Mouse (Mus musculus): Measurements from ENCODE around the gene Rimklb. TPM values are rescaled to one million over a fixed set of nuclear protein-coding genes. Genes with fewer than 3 reads are reported as not detected.

The Rimklb gene
- polyA plus RNA-seq, 1 experiment = not detected

- Histone ChIP-seq H3K4me3 (ENCODE audit: insufficient read depth, low read depth, low read length) (no peak overlapping the region), H3K4me1 (ENCODE audit: control insufficient read depth, insufficient read depth, low read length) (no peaks in the 10 kb centered on the region; the same call in 1 of the 2 replicates), H3K27ac (ENCODE audit: insufficient read depth, low read depth, low read length) (no peak overlapping the region)
- TF ChIP-seq POLR2A (IDR thresholded peaks at IDR 0.05; ENCODE audit: insufficient read depth, low read depth, low read length) = no peak
- no peak for TF ChIP-seq CTCF (IDR thresholded peaks at IDR 0.05; ENCODE audit: insufficient read depth, low read depth, low read length)
- 13% methylated on average over 4 of the region's 4 CpGs for WGBS
Observed at GRCm38 (mm10) chr6:122416347-122416746, 82.2 kb downstream of the Rimklb start.

GRCm38 (mm10) chr6:122411281-122411680 lies 87.3 kb downstream of the Rimklb start:
- H3K4me1 ChIP-seq (ENCODE audit: control insufficient read depth, insufficient read depth, low read length) = no peaks in the 10 kb centered on the region; the same call in 1 of the 2 replicates
- 96% methylated on average over 8 of the region's 8 CpGs for WGBS
- no peak overlapping the region for H3K4me3 ChIP-seq (ENCODE audit: insufficient read depth, low read depth, low read length)
- H3K27ac ChIP-seq (ENCODE audit: insufficient read depth, low read depth, low read length) = no peak overlapping the region
- no peak for TF ChIP-seq CTCF (IDR thresholded peaks at IDR 0.05; ENCODE audit: insufficient read depth, low read depth, low read length)
- TF ChIP-seq POLR2A (IDR thresholded peaks at IDR 0.05; ENCODE audit: insufficient read depth, low read depth, low read length) = no peak

GRCm38 (mm10) chr6:122402240-122402639 lies 96.3 kb downstream of the Rimklb start:
- Histone ChIP-seq H3K4me3 (ENCODE audit: insufficient read depth, low read depth, low read length) (no peak overlapping the region), H3K4me1 (ENCODE audit: control insufficient read depth, insufficient read depth, low read length) (no peaks in the 10 kb centered on the region), H3K27ac (ENCODE audit: insufficient read depth, low read depth, low read length) (no peak overlapping the region)
- 12% methylated on average over 3 of the region's 3 CpGs for WGBS
- TF ChIP-seq CTCF (IDR thresholded peaks at IDR 0.05; ENCODE audit: insufficient read depth, low read depth, low read length) (no peak), POLR2A (IDR thresholded peaks at IDR 0.05; ENCODE audit: insufficient read depth, low read depth, low read length) (no peak)

- Histone ChIP-seq H3K27ac (ENCODE audit: insufficient read depth, low read depth, low read length) (no peak overlapping the region), H3K4me1 (ENCODE audit: control insufficient read depth, insufficient read depth, low read length) (no peaks in the 10 kb centered on the region), H3K4me3 (ENCODE audit: insufficient read depth, low read depth, low read length) (no peak overlapping the region)
- no peak for TF ChIP-seq CTCF (IDR thresholded peaks at IDR 0.05; ENCODE audit: insufficient read depth, low read depth, low read length)
- no peak for TF ChIP-seq POLR2A (IDR thresholded peaks at IDR 0.05; ENCODE audit: insufficient read depth, low read depth, low read length)
- WGBS = 84% methylated on average over 9 of the region's 9 CpGs
Observed at GRCm38 (mm10) chr6:122400263-122400662, 98.3 kb downstream of the Rimklb start.

Other genes with a start within 250 kb of the Rimklb start
- not detected in 2 replicates for gene Klrg1, start 215.9 kb downstream of the Rimklb start, polyA plus RNA-seq (2012; ENCODE audit: insufficient read depth, insufficient read length, low replicate concordance, missing spikeins)
- gene M6pr, start 190.0 kb downstream of the Rimklb start, polyA plus RNA-seq (2012; ENCODE audit: insufficient read depth, insufficient read length, low replicate concordance, missing spikeins) = not detected in 2 replicates
- not detected in 2 replicates for gene Phc1, start 158.2 kb downstream of the Rimklb start, polyA plus RNA-seq (2012; ENCODE audit: insufficient read depth, insufficient read length, low replicate concordance, missing spikeins)
- gene Mfap5, start 7.1 kb upstream of the Rimklb start, polyA plus RNA-seq (2012; ENCODE audit: insufficient read depth, insufficient read length, low replicate concordance, missing spikeins) = not detected in 2 replicates
- gene Aicda, start 55.0 kb upstream of the Rimklb start, polyA plus RNA-seq (2012; ENCODE audit: insufficient read depth, insufficient read length, low replicate concordance, missing spikeins) = not detected in 2 replicates
- not detected in 2 replicates for gene Apobec1, start 103.7 kb upstream of the Rimklb start, polyA plus RNA-seq (2012; ENCODE audit: insufficient read depth, insufficient read length, low replicate concordance, missing spikeins)
- not detected in 2 replicates for gene Gdf3, start 111.3 kb upstream of the Rimklb start, polyA plus RNA-seq (2012; ENCODE audit: insufficient read depth, insufficient read length, low replicate concordance, missing spikeins)
- gene Dppa3, start 127.6 kb upstream of the Rimklb start, polyA plus RNA-seq (2012; ENCODE audit: insufficient read depth, insufficient read length, low replicate concordance, missing spikeins) = not detected in 2 replicates
- gene Nanog, start 208.7 kb upstream of the Rimklb start, polyA plus RNA-seq (2012; ENCODE audit: insufficient read depth, insufficient read length, low replicate concordance, missing spikeins) = not detected in 2 replicates